Mouse (Mus musculus) spleen, adult 2 months (tissue): ENCODE data around the gene Map1b. TPM values are rescaled to one million over a fixed set of nuclear protein-coding genes. Genes with fewer than 3 reads are reported as not detected.

Experiments used
- DNase-seq, 2 experiments: peaks; one replicate each; pipeline versions ENCODE4 v3.0.0 to v3.0.0-alpha.2; 2012 to 2021; ENCODE audit warnings: low spot score in 2 of 2, low read depth in 1 of 2
- H3K27ac ChIP-seq: fragments of 200-500 bp; 2 replicates; pipeline ENCODE4 v1.5.1; 2012; ENCODE audit warnings: low read length, inconsistent platforms; ENCODE audit not compliant: insufficient read depth
- H3K27me3 ChIP-seq: fragments of 200-500 bp; 2 replicates; pipeline ENCODE4 v1.6.1; 2012; ENCODE audit warnings: mild to moderate bottlenecking, moderate library complexity, low read length, inconsistent platforms; ENCODE audit not compliant: control insufficient read depth, insufficient read depth
- H3K36me3 ChIP-seq: fragments of 200-500 bp; 2 replicates; pipeline ENCODE4 v1.6.1; 2012; ENCODE audit warnings: mild to moderate bottlenecking, low read length, inconsistent platforms; ENCODE audit not compliant: control insufficient read depth, insufficient read depth
- H3K4me1 ChIP-seq: fragments of 200-500 bp; 2 replicates; pipeline ENCODE4 v1.6.1; 2011; ENCODE audit warnings: inconsistent platforms; ENCODE audit not compliant: control insufficient read depth, insufficient read depth, insufficient read length
- H3K4me3 ChIP-seq: fragments of 200-500 bp; 2 replicates; pipeline ENCODE4 v1.5.1; 2011; ENCODE audit warnings: mild to moderate bottlenecking, inconsistent platforms; ENCODE audit not compliant: insufficient read depth, insufficient read length; ENCODE audit errors: extremely low read depth
- CTCF ChIP-seq: fragments of 200-500 bp; IDR thresholded peaks from 2 replicates; pipeline ENCODE4 v1.5.1; 2011; ENCODE audit warnings: mild to moderate bottlenecking, inconsistent platforms; ENCODE audit not compliant: insufficient read depth, insufficient read length, insufficient replicate concordance; ENCODE audit errors: extremely low read depth
- POLR2A ChIP-seq: fragments of 200-500 bp; IDR thresholded peaks from 2 replicates; pipeline ENCODE4 v1.6.1; 2011; ENCODE audit warnings: low read depth, low read length, inconsistent platforms
- WGBS: fragments of 180-500 bp; shearing (Covaris S2); methylation state at CpG from one replicate; pipeline ENCODE4 v1.1.7; 2018; 5-methylcytosine and 5-hydroxymethylcytosine counted together
- polyA plus RNA-seq: library from polyadenylated mRNA; depleted of rRNA; stranded (reverse); fragments of >200 nt; gene quantifications from 2 replicates; pipeline ENCODE4 v1.2.3, GENCODE M21; 2012

Gene Map1b
- polyA plus RNA-seq, 1 experiment, result 0.35 TPM

- H3K4me1 ChIP-seq, result peaks cover 4% of the 10 kb centered on the region; the same call in 1 of the 2 replicates
- WGBS, result 87% methylated on average over 7 of the region's 7 CpGs
- no peak overlapping the region for H3K27ac ChIP-seq
- 0 out of 2 replicates have a peak, but pooled peaks cover 2% of the 10 kb centered on the region for H3K27me3 ChIP-seq
- DNase-seq, result no peak
- H3K36me3 ChIP-seq, result no peaks in the 10 kb centered on the region
- TF ChIP-seq POLR2A, result no peak
- TF ChIP-seq CTCF, result no peak
- H3K4me3 ChIP-seq, result no peak overlapping the region
Measured at GRCm38 (mm10) chr13:99501393-99501792, 14.9 kb downstream of the Map1b start.

GRCm38 (mm10) chr13:99500609-99501008 is 15.7 kb downstream of the Map1b start:
- 84% methylated on average over 3 of the region's 3 CpGs for WGBS
- TF ChIP-seq CTCF, result no peak
- TF ChIP-seq POLR2A, result no peak
- H3K4me3 ChIP-seq, result no peak overlapping the region
- DNase-seq, result no peak
- H3K27ac ChIP-seq, result no peak overlapping the region
- H3K4me1 ChIP-seq, result peaks cover 4% of the 10 kb centered on the region; the same call in 1 of the 2 replicates
- H3K27me3 ChIP-seq, result 0 out of 2 replicates have a peak, but pooled peaks cover 2% of the 10 kb centered on the region
- no peaks in the 10 kb centered on the region for H3K36me3 ChIP-seq

DNA sequence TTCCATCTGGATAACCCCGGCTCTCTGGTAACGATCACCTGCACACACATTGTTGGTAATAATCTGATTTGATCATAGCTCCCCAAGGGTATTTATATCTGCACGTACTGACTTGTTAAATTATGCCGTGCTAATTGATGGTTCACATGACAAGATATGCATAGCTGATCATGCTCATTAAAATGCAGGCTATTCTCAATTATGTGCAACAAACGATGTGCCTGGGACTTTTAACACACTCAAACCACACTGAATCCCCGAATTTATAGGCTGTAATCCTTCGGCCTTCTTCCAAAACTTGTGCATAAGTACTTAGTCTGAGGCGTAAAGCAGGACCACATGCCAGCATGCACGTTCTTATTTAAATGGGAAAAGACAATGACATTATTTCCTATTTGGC is 16.6 kb downstream of the Map1b start:
- H3K4me1 ChIP-seq, result peaks cover 4% of the 10 kb centered on the region; the same call in 1 of the 2 replicates
- H3K36me3 ChIP-seq, result no peaks in the 10 kb centered on the region
- H3K27ac ChIP-seq, result no peak overlapping the region
- 0 out of 2 replicates have a peak, but pooled peaks cover 2% of the 10 kb centered on the region for H3K27me3 ChIP-seq
- TF ChIP-seq POLR2A, result no peak
- no peak for TF ChIP-seq CTCF
- 89% methylated on average over 9 of the region's 9 CpGs for WGBS
- H3K4me3 ChIP-seq, result no peak overlapping the region
- no peak for DNase-seq

DNA sequence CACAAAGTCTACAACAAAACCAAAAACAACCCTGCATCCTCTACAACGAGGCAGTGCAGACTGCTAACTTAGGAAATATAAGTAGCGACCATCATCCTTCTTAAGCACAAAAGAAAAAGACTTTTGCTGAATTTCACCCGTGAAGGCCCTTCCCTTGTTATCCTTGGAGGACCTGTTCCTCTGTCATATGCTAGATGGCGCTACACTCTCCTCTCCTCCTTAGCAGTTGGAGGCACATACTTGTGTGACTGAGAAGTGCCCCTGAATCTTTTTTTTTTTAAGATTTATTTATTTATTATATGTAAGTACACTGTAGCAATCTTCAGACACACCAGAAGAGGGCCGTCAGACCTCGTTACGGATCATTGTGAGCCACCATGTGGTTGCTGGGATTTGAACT is 20.2 kb downstream of the Map1b start:
- H3K4me1 ChIP-seq, result no peaks in the 10 kb centered on the region
- 78% methylated on average over 7 of the region's 7 CpGs for WGBS
- no peaks in the 10 kb centered on the region for H3K27me3 ChIP-seq

DNA sequence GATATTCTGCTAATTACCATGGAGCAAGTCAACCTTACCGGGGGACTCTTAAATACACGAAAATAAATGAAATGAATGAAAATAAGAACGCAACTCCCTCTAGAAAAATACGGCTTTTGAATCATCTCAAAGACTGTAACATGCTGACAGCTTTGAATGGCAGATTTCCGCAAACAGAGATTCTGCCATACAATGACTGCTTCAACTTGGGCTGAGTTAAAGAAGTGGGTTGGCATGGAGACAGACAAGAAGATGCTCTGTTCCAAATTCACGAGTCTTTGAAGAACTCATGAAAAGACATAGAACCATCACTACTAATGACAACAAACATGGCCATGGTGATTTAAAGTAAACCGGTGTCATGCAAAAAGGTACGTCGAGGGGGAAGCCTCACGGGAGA is 21.9 kb downstream of the Map1b start:
- no peak for DNase-seq
- Histone ChIP-seq H3K4me1 (no peaks in the 10 kb centered on the region), H3K4me3 (no peak overlapping the region), H3K27ac (no peak overlapping the region), H3K27me3 (no peaks in the 10 kb centered on the region), H3K36me3 (no peaks in the 10 kb centered on the region)
- 93% methylated on average over 10 of the region's 10 CpGs for WGBS
- no peak for TF ChIP-seq CTCF
- no peak for TF ChIP-seq POLR2A

More for the DNA sequence above, 20.2 kb downstream of the Map1b start:
- H3K27ac ChIP-seq, result no peak overlapping the region
- H3K4me3 ChIP-seq, result no peak overlapping the region
- DNase-seq, result no peak
- H3K36me3 ChIP-seq, result no peaks in the 10 kb centered on the region
- TF ChIP-seq POLR2A (no peak), CTCF (no peak)

DNA sequence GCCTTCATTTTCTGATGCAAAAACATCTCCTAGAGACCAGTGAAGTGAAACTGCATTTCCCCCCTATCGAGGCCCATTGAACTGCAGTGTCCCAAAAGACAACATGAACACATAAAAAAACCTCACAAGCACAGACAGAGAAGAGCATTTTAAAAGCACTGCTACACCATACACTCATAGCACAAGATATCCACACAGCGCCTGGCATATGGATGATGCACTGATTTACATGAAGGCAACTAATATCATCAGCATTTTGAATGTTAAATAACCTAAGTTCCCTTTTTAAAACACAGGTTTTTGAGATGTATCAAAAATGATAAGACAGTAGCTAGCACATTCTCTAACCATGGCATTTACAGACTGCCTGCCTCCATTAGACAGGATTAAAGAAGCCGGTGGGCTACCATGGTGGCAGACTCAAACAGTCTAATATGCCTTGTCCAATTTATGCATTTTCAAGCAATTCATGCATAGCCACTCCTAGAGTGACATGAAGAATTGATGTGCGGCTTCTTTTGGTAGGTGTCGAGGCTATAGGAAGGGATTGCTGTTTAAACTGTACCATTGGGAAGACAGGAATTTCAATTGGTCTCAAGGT is 22.9 kb downstream of the Map1b start:
- TF ChIP-seq CTCF, result no peak
- TF ChIP-seq POLR2A, result no peak
- no peaks in the 10 kb centered on the region for H3K27me3 ChIP-seq
- no peak overlapping the region for H3K4me3 ChIP-seq
- H3K27ac ChIP-seq, result no peak overlapping the region
- no peaks in the 10 kb centered on the region for H3K36me3 ChIP-seq
- WGBS, result 84% methylated on average over 5 of the region's 5 CpGs
- no peaks in the 10 kb centered on the region for H3K4me1 ChIP-seq
- no peak for DNase-seq

GRCm38 (mm10) chr13:99492619-99493303 is 23.6 kb downstream of the Map1b start:
- H3K4me3 ChIP-seq, result no peak overlapping the region
- TF ChIP-seq POLR2A (no peak), CTCF (no peak)
- H3K4me1 ChIP-seq, result no peaks in the 10 kb centered on the region
- H3K36me3 ChIP-seq, result no peaks in the 10 kb centered on the region
- H3K27ac ChIP-seq, result no peak overlapping the region
- DNase-seq, result no peak
- WGBS, result 84% methylated on average over 7 of the region's 7 CpGs
- H3K27me3 ChIP-seq, result no peaks in the 10 kb centered on the region
